Mouse (Mus musculus) CH12.LX (cell line): ENCODE measurements around the gene Tmem229b. TPM values are rescaled to one million over a fixed set of nuclear protein-coding genes. Genes with fewer than 3 reads are reported as not detected.

ENCODE experiments used
- DNase-seq: peaks from one replicate; pipeline ENCODE4 v3.0.0-alpha.2; 2013; ENCODE audit errors: extremely low read depth
- H3K27ac ChIP-seq: 2 replicates; pipeline ENCODE4 v1.5.1; 2012; ENCODE audit warnings: low read depth, mild to moderate bottlenecking, control low read depth, moderate library complexity; ENCODE audit not compliant: insufficient read depth
- H3K27me3 ChIP-seq: replicated peaks from 2 replicates; pipeline ENCODE3; 2012; ENCODE audit warnings: inconsistent platforms
- H3K36me3 ChIP-seq, 2 experiments: replicated peaks in 1 of 2; 2 replicates each; pipeline versions ENCODE3 to v1.6.1; 2012; ENCODE audit warnings: inconsistent platforms in 1 of 2, low read length in 1 of 2, mild to moderate bottlenecking in 1 of 2, mixed read lengths in 1 of 2, moderate library complexity in 1 of 2; ENCODE audit not compliant: control insufficient read depth in 1 of 2, insufficient read depth in 1 of 2
- H3K4me1 ChIP-seq, 2 experiments: 2 replicates each; pipeline ENCODE4 v1.6.1; 2012; ENCODE audit warnings: inconsistent platforms in 1 of 2, moderate library complexity in 1 of 2; ENCODE audit not compliant: insufficient read depth in 2 of 2, control insufficient read depth in 1 of 2
- H3K4me2 ChIP-seq: 2 replicates; pipeline ENCODE4 v1.6.1; 2012; ENCODE audit warnings: low read depth, mild to moderate bottlenecking, control low read depth; ENCODE audit not compliant: poor library complexity, insufficient read depth, severe bottlenecking
- H3K4me3 ChIP-seq, 3 experiments: fragments of 150-350 bp in 1 of 3; sonication (generic) in 1 of 3; replicated peaks in 1 of 3; 2 replicates each; pipeline versions ENCODE3 to v1.5.1; 2011 to 2012; ENCODE audit warnings: low read depth in 2 of 3, low read length in 2 of 3, mild to moderate bottlenecking in 2 of 3, moderate library complexity in 2 of 3, control low read depth in 1 of 3, improper control_type of control experiment in 1 of 3, inconsistent platforms in 1 of 3, mixed read lengths in 1 of 3; ENCODE audit not compliant: poor library complexity in 1 of 3
- H3K79me2 ChIP-seq: replicated peaks from 2 replicates; pipeline ENCODE4 v1.6.1; 2012; ENCODE audit warnings: mild to moderate bottlenecking, moderate library complexity; ENCODE audit not compliant: control insufficient read depth, poor library complexity, insufficient read depth, severe bottlenecking; ENCODE audit errors: extremely low read depth
- H3K9ac ChIP-seq: 2 replicates; pipeline ENCODE4 v1.6.1; 2012; ENCODE audit warnings: low read depth, mild to moderate bottlenecking, control low read depth, moderate library complexity; ENCODE audit not compliant: insufficient read depth
- H3K9me3 ChIP-seq: replicated peaks from 2 replicates; pipeline ENCODE3; 2012; ENCODE audit warnings: low read length, inconsistent platforms, mixed read lengths
- BHLHE40 ChIP-seq: IDR thresholded peaks from 2 replicates; pipeline ENCODE4 v1.6.1; 2011; ENCODE audit warnings: mild to moderate bottlenecking, low read depth, low read length, improper control_type of control experiment
- CHD1 ChIP-seq: IDR thresholded peaks from 2 replicates; pipeline ENCODE4 v1.6.1; 2012; ENCODE audit warnings: low read depth, low read length, improper control_type of control experiment, inconsistent platforms
- CHD2 ChIP-seq: IDR thresholded peaks from 2 replicates; pipeline ENCODE4 v1.6.1; 2011; ENCODE audit warnings: low read length, improper control_type of control experiment
- CTCF ChIP-seq, 2 experiments: IDR thresholded peaks in 1 of 2; conservative IDR thresholded peaks in 1 of 2; 2 replicates each; pipeline ENCODE4 v1.5.1; 2011 to 2012; ENCODE audit warnings: low read depth in 2 of 2, low read length in 2 of 2, improper control_type of control experiment in 1 of 2, inconsistent platforms in 1 of 2, mild to moderate bottlenecking in 1 of 2, moderate library complexity in 1 of 2
- E2F4 ChIP-seq: IDR thresholded peaks from 2 replicates; pipeline ENCODE4 v1.6.1; 2011; ENCODE audit warnings: low read depth, low read length, improper control_type of control experiment; ENCODE audit not compliant: insufficient replicate concordance
- EP300 ChIP-seq: IDR thresholded peaks from 2 replicates; pipeline ENCODE4 v1.6.1; 2011; ENCODE audit warnings: low read length, improper control_type of control experiment
- ETS1 ChIP-seq: conservative IDR thresholded peaks from 2 replicates; pipeline ENCODE4 v1.6.1; 2012; ENCODE audit warnings: low read depth, mild to moderate bottlenecking, inconsistent platforms, low read length, improper control_type of control experiment, moderate library complexity
- GABPA ChIP-seq: IDR thresholded peaks from 2 replicates; pipeline ENCODE4 v1.6.1; 2012; ENCODE audit warnings: low read depth, low read length, improper control_type of control experiment, inconsistent platforms; ENCODE audit not compliant: insufficient replicate concordance
- IRF4 ChIP-seq: IDR thresholded peaks from 2 replicates; pipeline ENCODE4 v1.6.1; 2014; ENCODE audit warnings: low read depth, mild to moderate bottlenecking, inconsistent platforms, low read length, improper control_type of control experiment
- MAFK ChIP-seq: IDR thresholded peaks from 2 replicates; pipeline ENCODE4 v1.6.1; 2011; ENCODE audit warnings: low read length, improper control_type of control experiment; ENCODE audit not compliant: insufficient replicate concordance
- MAX ChIP-seq: IDR thresholded peaks from 2 replicates; pipeline ENCODE4 v1.6.1; 2011; ENCODE audit warnings: low read length, improper control_type of control experiment
- MAZ ChIP-seq: IDR thresholded peaks from 2 replicates; pipeline ENCODE4 v1.6.1; 2012; ENCODE audit warnings: low read depth, mild to moderate bottlenecking, inconsistent platforms, low read length, improper control_type of control experiment, moderate library complexity
- MXI1 ChIP-seq: IDR thresholded peaks from 2 replicates; pipeline ENCODE4 v1.6.1; 2011; ENCODE audit warnings: mild to moderate bottlenecking, low read depth, low read length, improper control_type of control experiment
- MYC ChIP-seq: IDR thresholded peaks from 2 replicates; pipeline ENCODE4 v1.6.1; 2011; ENCODE audit warnings: low read depth, mild to moderate bottlenecking, improper control_type of control experiment, low read length
- NELFE ChIP-seq: IDR thresholded peaks from 2 replicates; pipeline ENCODE4 v1.6.1; 2011; ENCODE audit warnings: low read depth, low read length, improper control_type of control experiment
- POLR2A ChIP-seq: IDR thresholded peaks from 2 replicates; pipeline ENCODE4 v1.6.1; 2011; ENCODE audit warnings: low read depth, mild to moderate bottlenecking, improper control_type of control experiment, low read length
- RAD21 ChIP-seq: IDR thresholded peaks from 2 replicates; pipeline ENCODE4 v1.6.1; 2011; ENCODE audit warnings: low read depth, mild to moderate bottlenecking, low read length, improper control_type of control experiment, moderate library complexity
- RCOR1 ChIP-seq: conservative IDR thresholded peaks from 2 replicates; pipeline ENCODE4 v1.6.1; 2012; ENCODE audit warnings: low read depth, mild to moderate bottlenecking, inconsistent platforms, low read length, improper control_type of control experiment
- SIN3A ChIP-seq: IDR thresholded peaks from 2 replicates; pipeline ENCODE4 v1.6.1; 2012; ENCODE audit warnings: low read length, improper control_type of control experiment, inconsistent platforms
- SMC3 ChIP-seq: IDR thresholded peaks from 2 replicates; pipeline ENCODE4 v1.6.1; 2011; ENCODE audit warnings: low read depth, low read length, improper control_type of control experiment
- TCF12 ChIP-seq: IDR thresholded peaks from 2 replicates; pipeline ENCODE4 v1.6.1; 2014; ENCODE audit warnings: low read depth, mild to moderate bottlenecking, inconsistent platforms, low read length, improper control_type of control experiment
- UBTF ChIP-seq: IDR thresholded peaks from 2 replicates; pipeline ENCODE4 v1.6.1; 2012; ENCODE audit warnings: low read depth, mild to moderate bottlenecking, inconsistent platforms, low read length, improper control_type of control experiment, moderate library complexity
- USF1 ChIP-seq: IDR thresholded peaks from 2 replicates; pipeline ENCODE4 v1.6.1; 2014; ENCODE audit warnings: low read depth, mild to moderate bottlenecking, inconsistent platforms, low read length, improper control_type of control experiment
- ZMIZ1 ChIP-seq: IDR thresholded peaks from 2 replicates; pipeline ENCODE4 v1.6.1; 2012; ENCODE audit warnings: low read depth, mild to moderate bottlenecking, inconsistent platforms, low read length, improper control_type of control experiment
- ZNF384 ChIP-seq: IDR thresholded peaks from 2 replicates; pipeline ENCODE4 v1.6.1; 2012; ENCODE audit warnings: low read depth, low read length, improper control_type of control experiment, inconsistent platforms
- dilution Hi-C: fragments of 300-500 bp; cut with MboI; formaldehyde crosslinking; loops from 2 replicates; pipeline ENCODE4 v1.14.3; 2020; ENCODE audit warnings: low sequenced_read_pairs; ENCODE audit not compliant: extremely low pct_unique_long_range_greater_than_20kb, extremely low pct_ligation_motif_present
- in situ Hi-C: fragments of 300-500 bp; cut with MboI; formaldehyde crosslinking; loops from 3 replicates; pipeline ENCODE4 v1.14.3; 2019; ENCODE audit warnings: low sequenced_read_pairs, low pct_ligation_motif_present, low pct_unique_long_range_greater_than_20kb, mixed read lengths
- polyA plus RNA-seq: library from polyadenylated mRNA; unstranded; fragments of >175 nt; gene quantifications from 2 replicates; pipeline ENCODE4 v1.2.1, GENCODE M21; 2012; ENCODE audit warnings: low read depth; ENCODE audit not compliant: insufficient read length
- total RNA-seq, 2 experiments: library from RNA; depleted of rRNA; stranded (reverse); fragments of 300-350 nt in 1 of 2; fragments of >200 nt in 1 of 2; gene quantifications; 2 replicates each; pipeline ENCODE4 v1.2.3; 2012 to 2014

Gene Tmem229b
- total and polyA plus RNA-seq, 3 experiments: 41.7 to 129 (median 66.5) TPM

- Histone ChIP-seq H3K79me2 (0 out of 2 replicates have a peak, but pooled peaks cover 2% of the 10 kb centered on the region), H3K27ac (no peak overlapping the region)
These were observed 25.2 kb downstream of the Tmem229b start for GRCm38 (mm10) chr12:78981938-78982825.

GRCm38 (mm10) chr12:78981131-78981530 lies 26.3 kb downstream of the Tmem229b start:
- peaks cover 20 to 64% of the 10 kb centered on the region in 2 experiments for H3K4me1 ChIP-seq

More at GRCm38 (mm10) chr12:78981938-78982825, 25.2 kb downstream of the Tmem229b start:
- TF ChIP-seq ZNF384: no peak
- TF ChIP-seq MAFK: 0 out of 2 replicates have a peak, but pooled peaks have one; percentile 6
- peak; percentile 3; the same call in 1 of the 2 replicates for TF ChIP-seq SMC3
- TF ChIP-seq RAD21: peak; percentile 3
- no peak for TF ChIP-seq E2F4
- TF ChIP-seq ETS1: 0 out of 2 replicates have a peak, but pooled peaks have one; percentile 8
- no peak for TF ChIP-seq RCOR1
- no peak; a peak in 1 of 4 replicates for TF ChIP-seq CTCF (conservative IDR thresholded peaks at IDR 0.05 in 1 of 2, IDR thresholded peaks at IDR 0.05 in 1 of 2; ENCODE audit: low read depth in 2 of 2, low read length in 2 of 2)
- peaks cover 17 to 53% of the 10 kb centered on the region in 2 experiments for H3K4me1 ChIP-seq
- no peak overlapping the region for H3K9ac ChIP-seq
- in situ Hi-C loops (no loop called here), dilution Hi-C loops (no loop called here)
- H3K36me3 ChIP-seq: peaks cover under 1 to 6% of the 10 kb centered on the region in 2 experiments
- H3K4me2 ChIP-seq: no peak overlapping the region
- no peak overlapping the region for H3K4me3 ChIP-seq
- no peaks in the 10 kb centered on the region for H3K9me3 ChIP-seq
- H3K27me3 ChIP-seq: no peaks in the 10 kb centered on the region
- DNase-seq: no peak

GRCm38 (mm10) chr12:78980683-78981091 lies 26.7 kb downstream of the Tmem229b start:
- peak; percentile 92 for DNase-seq
- dilution Hi-C loops (no loop called here), in situ Hi-C loops (no loop called here)
- Histone ChIP-seq H3K79me2 (0 out of 2 replicates have a peak, but pooled peaks cover 2% of the 10 kb centered on the region), H3K4me2 (peak overlapping the region; percentile 90), H3K4me3 (peak overlapping the region; percentile 64 to 72 (median 68)), H3K36me3 (peaks cover 7 to 15% of the 10 kb centered on the region in 2 experiments), H3K4me1 (peaks cover 20 to 65% of the 10 kb centered on the region in 2 experiments), H3K27ac (peak overlapping the region; percentile 69), H3K9ac (peak overlapping the region; percentile 45), H3K9me3 (no peaks in the 10 kb centered on the region), H3K27me3 (no peaks in the 10 kb centered on the region)
- TF ChIP-seq MXI1 (peak; percentile 34; the same call in 1 of the 2 replicates), IRF4 (peak; percentile 99), GABPA (no peak), MAFK (peak; percentile 71; the same call in 1 of the 2 replicates), POLR2A (peak; percentile 60; the same call in 1 of the 2 replicates), EP300 (peak; percentile 99), TCF12 (peak; percentile 99), SMC3 (peak; percentile 25; the same call in 1 of the 2 replicates), ZNF384 (peak; percentile 65), SIN3A (peak; percentile 89), MYC (peak; percentile 84), USF1 (no peak), ETS1 (peak; percentile 96), CHD2 (peak; percentile 82), CHD1 (no peak), CTCF (conservative IDR thresholded peaks at IDR 0.05 in 1 of 2, IDR thresholded peaks at IDR 0.05 in 1 of 2; ENCODE audit: low read depth in 2 of 2, low read length in 2 of 2) (no peak), MAZ (no peak)

More at GRCm38 (mm10) chr12:78981131-78981530, 26.3 kb downstream of the Tmem229b start:
- Histone ChIP-seq H3K9ac (peak overlapping the region; percentile 18; the same call in 1 of the 2 replicates), H3K79me2 (0 out of 2 replicates have a peak, but pooled peaks cover 2% of the 10 kb centered on the region), H3K9me3 (no peaks in the 10 kb centered on the region), H3K4me2 (peak overlapping the region; percentile 90), H3K27ac (peak overlapping the region; percentile 64), H3K27me3 (no peaks in the 10 kb centered on the region), H3K36me3 (peaks cover 7 to 15% of the 10 kb centered on the region in 2 experiments), H3K4me3 (peak overlapping the region in 2 of 3 experiments; percentile 64 to 72)
- dilution Hi-C loops (no loop called here), in situ Hi-C loops (no loop called here)
- DNase-seq: no peak
- TF ChIP-seq BHLHE40 (peak; percentile 79), EP300 (no peak), ZMIZ1 (no peak), MAX (no peak), UBTF (no peak), ETS1 (no peak), NELFE (no peak)
